Mouse (Mus musculus) embryonic fibroblast, embryonic 13.5 days (primary cell): ENCODE results near the gene Pign.

Experiments
- CTCF ChIP-seq: IDR thresholded peaks from 2 replicates; pipeline ENCODE4 v1.5.1; 2011; ENCODE audit warnings: mild to moderate bottlenecking, control low read depth, low read length, moderate library complexity, borderline replicate concordance; ENCODE audit not compliant: insufficient read depth
- POLR2A ChIP-seq: IDR thresholded peaks from 2 replicates; pipeline ENCODE4 v1.6.1; 2011; ENCODE audit warnings: low read depth, mild to moderate bottlenecking, control low read depth, low read length, moderate library complexity

DNA sequence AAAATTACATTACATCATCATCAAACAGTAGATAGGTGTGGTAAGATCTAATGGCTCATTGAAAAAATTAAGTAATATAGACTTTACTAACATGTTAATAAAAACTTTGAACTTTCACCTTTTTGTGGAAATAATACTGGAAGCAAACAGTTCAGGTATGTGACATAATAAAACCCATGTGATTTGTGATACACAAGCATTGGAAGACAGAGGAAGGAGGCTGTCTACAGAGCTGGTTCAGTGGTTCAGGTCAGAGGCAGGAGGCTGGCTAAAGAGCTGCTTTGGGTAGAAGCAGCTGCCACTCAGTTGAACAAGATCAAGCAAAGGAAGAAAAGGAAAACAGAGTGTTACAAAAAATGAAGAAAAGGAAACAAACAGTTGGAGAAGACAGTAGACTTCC lies 107.4 kb downstream of the Pign start:
- TF ChIP-seq CTCF (no peak), POLR2A (no peak)
